Mouse (Mus musculus) heart, postnatal 0 days (tissue): ENCODE results near the gene Rps25.

Source experiments
- CTCF ChIP-seq: IDR thresholded peaks from 2 replicates; pipeline ENCODE4 v1.5.1; 2016; ENCODE audit warnings: antibody characterized with exemption, control low read depth, low read depth
- EP300 ChIP-seq: IDR thresholded peaks from 2 replicates; pipeline ENCODE4 v1.6.1; 2016; ENCODE audit warnings: antibody characterized with exemption, low read depth

DNA sequence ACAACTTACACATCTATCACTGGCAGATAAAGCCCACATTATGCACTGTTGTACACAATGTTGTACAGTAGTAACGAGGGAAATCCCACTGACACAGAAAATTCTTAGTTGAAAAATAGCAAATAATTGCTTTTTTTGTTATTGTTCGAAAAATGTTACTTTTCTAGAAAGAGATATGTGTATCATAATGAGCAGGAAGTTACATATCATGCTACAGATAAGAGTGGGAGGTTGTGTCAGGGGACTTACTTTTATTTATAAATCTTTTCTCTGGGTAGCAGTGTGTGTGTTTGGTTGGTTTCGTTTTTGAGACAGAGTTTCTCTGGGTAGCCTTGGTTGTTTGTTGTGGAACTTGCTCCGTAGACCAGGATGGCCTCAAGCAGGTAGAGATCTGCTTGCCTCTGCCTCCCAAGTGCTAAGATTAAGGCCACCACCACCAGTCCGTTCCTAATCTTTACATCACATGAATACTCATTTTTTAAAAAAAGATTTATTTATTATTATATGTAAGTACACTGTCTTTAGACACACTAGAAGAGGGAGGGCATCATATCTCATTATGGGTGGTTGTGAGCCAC lies 28.7 kb upstream of the Rps25 start:
- TF ChIP-seq CTCF = no peak
- TF ChIP-seq EP300 = no peak
